In the genomic region with DNA sequence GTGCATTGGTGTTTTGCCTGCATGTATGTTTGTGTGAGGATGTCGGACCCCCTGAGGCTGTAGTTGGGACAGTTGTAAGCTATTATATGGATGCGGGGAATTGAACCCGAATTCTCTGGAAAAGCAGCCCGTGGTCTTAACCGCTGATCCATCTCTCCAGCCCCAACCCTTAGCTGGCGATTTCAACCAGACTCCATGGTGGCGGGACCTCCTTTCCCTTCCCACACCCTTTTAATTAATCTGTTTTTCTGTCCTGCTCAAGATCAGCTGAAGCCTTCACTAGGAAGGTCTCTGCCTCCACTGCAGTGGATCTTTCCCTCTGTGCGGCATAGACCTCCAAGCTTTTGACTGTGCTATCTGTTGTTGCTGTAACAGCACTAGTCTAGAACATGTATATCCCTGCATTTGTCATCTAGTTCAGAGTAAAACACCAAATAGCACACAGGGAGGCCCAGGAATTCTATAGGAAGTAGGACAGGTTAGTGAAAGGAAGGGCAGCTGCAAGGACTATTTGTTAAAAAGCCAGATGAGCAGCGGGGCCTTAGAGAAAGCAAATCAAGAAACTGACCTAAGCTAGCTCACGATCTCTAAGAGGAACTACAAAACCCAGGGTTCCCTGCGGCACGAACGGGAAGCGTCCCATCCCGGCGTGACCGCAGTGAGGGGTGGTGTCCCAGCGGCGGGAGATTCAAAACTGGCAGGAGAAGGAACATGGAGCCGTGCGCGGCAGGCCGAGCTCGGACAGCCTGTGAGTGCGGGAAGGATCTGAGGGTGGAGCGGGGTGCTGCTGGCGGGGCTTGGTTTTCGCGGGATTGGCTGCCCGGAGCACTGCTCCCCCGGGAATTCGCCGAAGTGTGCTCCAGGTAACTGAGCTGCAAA, we compare ENCODE assay signal across 8 mouse cellular contexts. TPM values are rescaled to one million over a fixed set of nuclear protein-coding genes. Genes with fewer than 3 reads are reported as not detected.
DNase-seq lines count a peak whose midpoint lies in the region; ATAC-seq lines count a peak whose summit lies in the region.

TSS of gene Iqgap3 (plus strand) at position 627 of the 879 bp plus-strand sequence.

- no peaks in the 10 kb centered on the region for H3K9me3 ChIP-seq in megakaryocyte, embryonic 14.5 days

- H3K4me3 ChIP-seq in megakaryocyte, embryonic 14.5 days (replicated peaks), result peak within 1 kb of the TSS; percentile 93

- H3K27me3 ChIP-seq in megakaryocyte, embryonic 14.5 days (replicated peaks), result peaks cover 16% of the 10 kb centered on the region

- H3K36me3 ChIP-seq in megakaryocyte, embryonic 14.5 days (replicated peaks; ENCODE audit: low read length), result peaks cover 15% of the 10 kb centered on the region

- peak; percentile 89 to 94 for DNase-seq in adrenal gland, adult (ENCODE audit: inconsistent age in 2 of 2, low spot score in 1 of 2)
- DNase-seq in embryo, embryonic 10 days (ENCODE audit: low spot score), result peak; percentile 96
- peak; percentile 90 for DNase-seq in gastrocnemius, postnatal 10 days
- DNase-seq in left cerebral cortex, adult 9 months (ENCODE audit: low spot score in 2 of 2), result peak; percentile 39 to 86
- peak; percentile 87 to 90 for DNase-seq in right cerebral cortex, adult 2 months (ENCODE audit: low spot score in 2 of 2)
- DNase-seq in urinary bladder, postnatal 10 days (ENCODE audit: low spot score), result peak; percentile 51

- H3K4me1 ChIP-seq in megakaryocyte, embryonic 14.5 days, result peaks cover 28% of the 10 kb centered on the region

- ATAC-seq in inflammation-experienced regulatory T-cells, adult 6 months, result peak; percentile 82

RNA-seq across cellular contexts. Expression of gene Iqgap3, which starts in this region (rescaled TPM):
- total RNA-seq in gastrocnemius, postnatal 10 days (2021), result 1 to 10 TPM; 5.6 to 8.3 TPM
- 1 to 10 TPM in 1 of 3 experiments, under 1 TPM in 2; 0.59 to 3.5 (median 0.82) TPM for polyA plus RNA-seq in inflammation-experienced regulatory T-cells, adult 6 months (2017; shearing (Covaris generic))
- polyA plus RNA-seq in megakaryocyte, embryonic 14.5 days (2012; ENCODE audit: insufficient read depth, low replicate concordance), result 3.3 and 6.8 TPM in 2 replicates

Comparison
In these comparisons a context has a peak if more than half of its experiments do, and no peak if none do; other contexts are left out.
1. Peak in every context shown above with its lines: DNase-seq, ATAC-seq and H3K4me3 ChIP-seq.